Mouse (Mus musculus): ENCODE data around the gene Ube2s.
"Not testable (repeated sequence)": the region's sequence is repeated elsewhere in the genome, so short reads cannot be mapped to it uniquely, and the experiment has no call there.

The Ube2s gene

GRCm38 (mm10) chr7:4812303-4813104 is at the start of gene Ube2s:
Ube2s (minus strand) TSS chr7:4812590.
- peak; percentile 99 for DNase-seq (ENCODE audit: extremely low read depth, low read depth, low spot score)

- not testable (repeated sequence) for DNase-seq (ENCODE audit: extremely low read depth, low read depth, low spot score)
Observed at GRCm38 (mm10) chr7:4860926-4861325, 48.5 kb upstream of the Ube2s start.

GRCm38 (mm10) chr7:4859418-4859978 is 47.1 kb upstream of the Ube2s start:
- DNase-seq (ENCODE audit: extremely low read depth, low read depth, low spot score) = peak; percentile 34

GRCm38 (mm10) chr7:4857321-4857720 is 44.9 kb upstream of the Ube2s start:
- DNase-seq (ENCODE audit: extremely low read depth, low read depth, low spot score) = no peak

- no peak for DNase-seq (ENCODE audit: extremely low read depth, low read depth, low spot score)
Observed at GRCm38 (mm10) chr7:4856508-4856907, 44.1 kb upstream of the Ube2s start.

- no peak for DNase-seq (ENCODE audit: extremely low read depth, low read depth, low spot score)
Observed at GRCm38 (mm10) chr7:4853613-4854012, 41.2 kb upstream of the Ube2s start.

GRCm38 (mm10) chr7:4851315-4851688 is 38.9 kb upstream of the Ube2s start:
- DNase-seq (ENCODE audit: extremely low read depth, low read depth, low spot score) = no peak

GRCm38 (mm10) chr7:4850621-4851314 is 38.4 kb upstream of the Ube2s start:
- no peak for DNase-seq (ENCODE audit: extremely low read depth, low read depth, low spot score)

GRCm38 (mm10) chr7:4849372-4849771 is 37.0 kb upstream of the Ube2s start:
- DNase-seq (ENCODE audit: extremely low read depth, low read depth, low spot score) = no peak

- no peak for DNase-seq (ENCODE audit: extremely low read depth, low read depth, low spot score)
Observed at GRCm38 (mm10) chr7:4844917-4845309, 32.5 kb upstream of the Ube2s start.

- no peak for DNase-seq (ENCODE audit: extremely low read depth, low read depth, low spot score)
Observed at GRCm38 (mm10) chr7:4844245-4844916, 32.0 kb upstream of the Ube2s start, which contains the start of gene Shisa7. Shisa7 (minus strand) TSS chr7:4844696.

- no peak for DNase-seq (ENCODE audit: extremely low read depth, low read depth, low spot score)
Observed at GRCm38 (mm10) chr7:4843604-4844244, 31.3 kb upstream of the Ube2s start.

- DNase-seq (ENCODE audit: extremely low read depth, low read depth, low spot score) = no peak
Observed at GRCm38 (mm10) chr7:4842634-4843131, 30.3 kb upstream of the Ube2s start.

GRCm38 (mm10) chr7:4842077-4842476 is 29.7 kb upstream of the Ube2s start:
- DNase-seq (ENCODE audit: extremely low read depth, low read depth, low spot score) = no peak

- no peak for DNase-seq (ENCODE audit: extremely low read depth, low read depth, low spot score)
Observed at GRCm38 (mm10) chr7:4837639-4838038, 25.2 kb upstream of the Ube2s start.

GRCm38 (mm10) chr7:4836351-4836792 is 24.0 kb upstream of the Ube2s start:
- no peak for DNase-seq (ENCODE audit: extremely low read depth, low read depth, low spot score)

- no peak for DNase-seq (ENCODE audit: extremely low read depth, low read depth, low spot score)
Observed at GRCm38 (mm10) chr7:4835631-4836327, 23.4 kb upstream of the Ube2s start.

GRCm38 (mm10) chr7:4830476-4830875 is 18.1 kb upstream of the Ube2s start:
- DNase-seq (ENCODE audit: extremely low read depth, low read depth, low spot score) = no peak

- no peak for DNase-seq (ENCODE audit: extremely low read depth, low read depth, low spot score)
Observed at GRCm38 (mm10) chr7:4825365-4825764, 13.0 kb upstream of the Ube2s start.

Measured in fat pad, adult 2 months (tissue).